Mouse (Mus musculus) hindbrain, embryonic 13.5 days (tissue): ENCODE data around the gene Fry. TPM values are rescaled to one million over a fixed set of nuclear protein-coding genes. Genes with fewer than 3 reads are reported as not detected.
A peak's percentile ranks its signal among the peaks of the same experiment; 100 is the strongest.

Experiments used
- ATAC-seq: fragments of 200-750 bp; cut with Nextera tagmentation; 2 replicates; pipeline ENCODE4 v1.8.0; 2017; ENCODE audit warnings: moderate TSS enrichment; ENCODE audit not compliant: low FRiP score
- H3K27ac ChIP-seq: fragments of 300-500 bp; sonication (generic); 2 replicates; pipeline ENCODE4 v1.5.1; 2015; ENCODE audit warnings: inconsistent platforms, mild to moderate bottlenecking, moderate library complexity
- H3K27me3 ChIP-seq: fragments of 300-500 bp; sonication (generic); 2 replicates; pipeline ENCODE4 v1.6.1; 2015; ENCODE audit warnings: mild to moderate bottlenecking, inconsistent platforms
- H3K36me3 ChIP-seq: fragments of 300-500 bp; sonication (generic); 2 replicates; pipeline ENCODE4 v1.6.1; 2015; ENCODE audit warnings: mild to moderate bottlenecking, inconsistent platforms
- H3K4me1 ChIP-seq: fragments of 300-500 bp; sonication (generic); replicated peaks from 2 replicates; pipeline ENCODE4 v1.6.1; 2015; ENCODE audit warnings: inconsistent platforms
- H3K4me2 ChIP-seq: fragments of 300-500 bp; sonication (generic); 2 replicates; pipeline ENCODE4 v1.6.1; 2015; ENCODE audit warnings: inconsistent platforms, mild to moderate bottlenecking, moderate library complexity
- H3K4me3 ChIP-seq: fragments of 300-500 bp; sonication (generic); 2 replicates; pipeline ENCODE4 v1.5.1; 2015; ENCODE audit warnings: mild to moderate bottlenecking, inconsistent platforms
- H3K9ac ChIP-seq: fragments of 300-500 bp; sonication (generic); 2 replicates; pipeline ENCODE4 v1.6.1; 2015; ENCODE audit warnings: mild to moderate bottlenecking, inconsistent platforms
- H3K9me3 ChIP-seq: fragments of 300-500 bp; sonication (generic); 2 replicates; pipeline ENCODE4 v1.6.1; 2016; ENCODE audit warnings: inconsistent platforms
- WGBS: fragments of 180-500 bp; shearing (Covaris S2); methylation state at CpG from one replicate; pipeline ENCODE4 v1.1.7; 2015; 5-methylcytosine and 5-hydroxymethylcytosine counted together
- polyA plus RNA-seq: library from polyadenylated mRNA; unstranded; fragments of >200 nt; fragmentation: Nextera tagmentation; extraction: Ambion mirVana; gene quantifications from 2 replicates; pipeline ENCODE4 v1.2.1, GENCODE M21; 2015

Gene Fry
- polyA plus RNA-seq, 1 experiment from 2014 or later, result 40.7 TPM

DNA sequence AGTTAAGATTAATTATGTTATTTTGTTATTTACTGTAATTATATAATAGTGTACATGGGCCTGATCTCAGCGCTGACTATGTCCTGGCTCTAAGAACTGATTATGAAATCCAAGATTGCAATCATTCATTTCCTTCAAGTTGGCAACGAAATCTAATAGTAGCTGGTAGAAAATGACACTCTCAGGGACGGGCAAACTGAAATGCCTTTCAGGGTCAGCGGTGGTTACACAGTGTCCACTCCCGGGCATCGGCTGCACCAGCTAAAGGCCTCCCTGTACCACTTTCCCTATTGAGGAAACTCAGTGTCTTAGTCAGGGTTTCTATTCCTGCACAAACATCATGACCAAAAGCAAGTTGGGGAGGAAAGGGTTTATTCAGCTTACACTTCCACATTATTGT, 243.8 kb downstream of the Fry start:
- no peak for ATAC-seq
- 86% methylated on average over 6 of the region's 6 CpGs for WGBS
- no peaks in the 10 kb centered on the region for H3K4me1 ChIP-seq
- H3K9me3 ChIP-seq, result 0 out of 2 replicates have a peak, but pooled peaks cover 8% of the 10 kb centered on the region
- no peaks in the 10 kb centered on the region for H3K27me3 ChIP-seq
- peaks cover 75% of the 10 kb centered on the region for H3K36me3 ChIP-seq
- H3K4me2 ChIP-seq, result no peak overlapping the region
- H3K27ac ChIP-seq, result no peak overlapping the region
- no peak overlapping the region for H3K4me3 ChIP-seq
- no peak overlapping the region for H3K9ac ChIP-seq

DNA sequence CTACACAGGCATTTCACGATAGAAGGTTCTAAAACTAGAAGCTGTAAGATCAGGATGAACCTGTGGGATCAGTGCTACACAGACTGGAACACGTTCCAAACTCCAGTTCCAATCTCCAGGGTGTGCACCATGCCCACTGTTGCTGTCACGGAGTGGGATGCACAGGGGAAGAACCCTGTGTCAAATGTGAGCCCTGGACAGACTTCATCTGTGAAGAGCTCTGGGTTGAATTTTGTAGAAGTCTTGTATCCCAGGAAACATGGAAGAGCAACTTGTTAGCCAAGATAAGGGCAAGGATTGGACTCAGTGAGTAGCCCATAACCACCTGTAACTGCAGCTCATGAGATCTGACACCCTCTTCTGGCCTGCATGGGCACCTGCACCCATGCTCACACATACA, 246.2 kb downstream of the Fry start:
- H3K4me1 ChIP-seq, result no peaks in the 10 kb centered on the region
- H3K9me3 ChIP-seq, result 0 out of 2 replicates have a peak, but pooled peaks cover 8% of the 10 kb centered on the region
- no peak overlapping the region for H3K9ac ChIP-seq
- no peaks in the 10 kb centered on the region for H3K27me3 ChIP-seq
- H3K36me3 ChIP-seq, result peaks cover 62% of the 10 kb centered on the region
- no peak overlapping the region for H3K4me2 ChIP-seq
- no peak overlapping the region for H3K4me3 ChIP-seq
- WGBS, result 90% methylated on average over 3 of the region's 3 CpGs
- ATAC-seq, result no peak
- no peak overlapping the region for H3K27ac ChIP-seq

DNA sequence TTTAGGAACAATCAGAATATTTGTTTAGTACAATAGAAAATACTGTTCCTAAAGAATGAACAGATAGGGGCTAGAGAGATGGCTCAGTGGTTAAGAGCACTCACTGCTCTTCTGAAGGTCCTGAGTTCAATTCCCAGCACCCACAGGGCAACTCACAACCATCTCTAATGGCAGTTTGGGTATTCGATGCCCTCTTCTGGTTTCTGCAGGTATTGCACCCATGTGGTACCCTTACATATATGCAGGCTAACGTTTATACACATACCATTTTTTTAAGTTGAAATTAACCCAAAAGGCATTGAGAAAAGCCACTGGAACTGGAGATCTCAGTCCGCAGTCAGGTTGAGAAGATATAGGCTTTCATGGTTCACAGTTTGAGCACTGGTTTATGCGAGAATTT, 248.6 kb downstream of the Fry start:
- Histone ChIP-seq H3K9me3 (0 out of 2 replicates have a peak, but pooled peaks cover 8% of the 10 kb centered on the region), H3K4me3 (no peak overlapping the region), H3K9ac (no peak overlapping the region), H3K27ac (no peak overlapping the region), H3K27me3 (no peaks in the 10 kb centered on the region), H3K4me2 (no peak overlapping the region), H3K4me1 (no peaks in the 10 kb centered on the region), H3K36me3 (peaks cover 57% of the 10 kb centered on the region)
- no peak for ATAC-seq
- 88% methylated on average over 4 of the region's 4 CpGs for WGBS

DNA sequence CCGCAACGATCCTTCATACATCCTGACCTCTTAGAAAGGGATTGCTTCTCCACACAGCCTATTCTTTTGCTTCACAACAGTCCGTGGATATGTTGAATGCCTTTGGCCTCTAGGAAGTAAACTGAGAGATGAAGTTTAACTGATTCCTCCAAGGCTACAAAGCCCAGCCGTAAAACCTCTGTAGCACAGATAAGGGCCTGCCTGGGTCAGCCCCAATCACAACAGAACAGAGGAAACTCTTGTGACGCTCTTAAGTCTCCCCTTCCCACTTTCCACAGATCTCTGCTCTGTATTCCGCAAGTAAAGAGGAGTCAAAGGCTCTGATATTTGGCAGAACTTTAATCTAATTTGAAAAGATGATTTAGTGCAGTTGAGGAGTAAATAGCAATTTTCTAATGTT, 251.8 kb downstream of the Fry start:
- no peak for ATAC-seq
- H3K27me3 ChIP-seq, result no peaks in the 10 kb centered on the region
- no peak overlapping the region for H3K9ac ChIP-seq
- H3K36me3 ChIP-seq, result peaks cover 74% of the 10 kb centered on the region
- WGBS, result 57% methylated on average over 6 of the region's 6 CpGs
- no peaks in the 10 kb centered on the region for H3K4me1 ChIP-seq
- H3K27ac ChIP-seq, result no peak overlapping the region
- no peak overlapping the region for H3K4me3 ChIP-seq
- H3K9me3 ChIP-seq, result 0 out of 2 replicates have a peak, but pooled peaks cover 8% of the 10 kb centered on the region
- H3K4me2 ChIP-seq, result no peak overlapping the region

DNA sequence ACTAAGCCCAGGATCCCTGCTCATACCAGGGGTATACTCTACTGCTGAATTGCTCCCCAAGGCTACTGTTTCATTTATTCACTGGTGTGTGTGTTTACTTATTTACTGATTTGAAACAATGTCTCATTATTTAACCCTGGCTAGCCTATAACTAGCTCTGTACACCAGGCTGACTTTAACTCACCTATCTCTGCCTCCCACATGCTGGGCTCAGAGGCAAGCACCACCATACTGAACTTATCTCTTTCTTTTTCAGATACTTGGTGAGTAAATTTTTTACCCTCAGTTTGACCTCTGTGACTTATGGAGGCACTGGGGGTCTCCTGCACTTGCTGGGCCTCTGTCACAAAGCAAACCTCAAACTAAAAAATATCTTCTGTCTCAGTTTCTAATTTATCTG, 252.4 kb downstream of the Fry start:
- no peak overlapping the region for H3K4me2 ChIP-seq
- H3K4me1 ChIP-seq, result no peaks in the 10 kb centered on the region
- no peaks in the 10 kb centered on the region for H3K27me3 ChIP-seq
- H3K36me3 ChIP-seq, result peaks cover 70% of the 10 kb centered on the region
- H3K4me3 ChIP-seq, result no peak overlapping the region
- H3K27ac ChIP-seq, result no peak overlapping the region
- no peak for ATAC-seq
- no peak overlapping the region for H3K9ac ChIP-seq
- 0 out of 2 replicates have a peak, but pooled peaks cover 8% of the 10 kb centered on the region for H3K9me3 ChIP-seq

DNA sequence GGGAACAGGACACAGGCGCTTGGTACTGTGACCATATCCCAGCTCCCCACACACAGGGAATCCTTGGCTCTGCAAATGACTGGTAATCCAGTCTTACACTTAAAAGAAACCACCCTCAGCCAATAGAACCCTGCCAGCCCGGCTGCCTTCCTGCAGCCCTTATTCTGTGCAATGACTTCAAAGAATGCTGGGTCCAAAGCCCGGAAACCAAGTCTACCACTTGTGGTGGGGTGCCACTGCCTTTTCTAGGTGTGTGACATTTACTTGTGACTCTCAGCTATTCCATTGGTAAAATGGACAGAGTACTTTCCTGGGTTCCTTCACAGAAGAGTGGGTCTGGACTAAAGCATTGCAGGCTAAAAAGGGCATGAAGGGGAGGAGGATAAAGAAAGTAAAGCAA, 254.5 kb downstream of the Fry start:
- Histone ChIP-seq H3K4me3 (no peak overlapping the region), H3K9ac (no peak overlapping the region), H3K27me3 (no peaks in the 10 kb centered on the region), H3K36me3 (peaks cover 57% of the 10 kb centered on the region), H3K4me1 (no peaks in the 10 kb centered on the region), H3K27ac (no peak overlapping the region), H3K4me2 (no peak overlapping the region), H3K9me3 (no peaks in the 10 kb centered on the region)
- 81% methylated on average over 3 of the region's 3 CpGs for WGBS
- ATAC-seq, result no peak

DNA sequence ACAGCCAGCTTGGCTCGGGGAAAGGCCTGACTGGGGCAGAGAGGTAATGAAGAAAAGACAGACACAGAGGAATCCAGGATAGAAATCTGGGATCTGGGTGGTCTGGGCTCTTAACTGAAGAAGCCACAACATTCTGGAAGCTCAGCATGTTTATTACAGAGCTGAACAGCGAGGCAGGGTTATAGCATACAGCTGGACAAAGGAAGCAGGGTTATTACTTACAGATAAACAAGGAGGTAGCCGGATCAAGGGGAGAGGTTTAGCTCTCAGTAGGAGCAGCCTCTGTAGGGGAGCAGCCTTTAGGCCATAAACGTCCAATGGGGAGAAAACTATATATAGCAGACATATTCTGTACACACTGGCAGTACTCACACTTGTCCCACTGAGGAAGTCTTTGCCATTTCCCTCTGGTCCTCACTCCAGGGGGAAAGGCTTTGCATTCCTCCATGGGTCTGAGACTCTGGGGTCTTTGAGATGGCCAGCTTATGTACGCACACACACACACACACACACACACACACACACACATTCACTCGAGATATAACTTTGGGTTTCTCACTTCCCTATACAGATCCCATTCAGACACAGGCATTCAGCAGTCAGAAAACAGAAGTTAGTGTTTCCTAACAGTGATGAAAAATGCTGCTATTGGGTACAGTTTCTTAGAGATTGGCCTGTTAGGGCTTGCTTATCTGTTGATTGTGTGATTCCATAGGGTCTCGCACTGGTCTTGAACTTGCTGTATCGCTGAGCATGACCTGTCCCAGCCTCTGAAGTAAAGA, 256.5 kb downstream of the Fry start:
- H3K9me3 ChIP-seq, result no peaks in the 10 kb centered on the region
- H3K4me3 ChIP-seq, result no peak overlapping the region
- H3K27ac ChIP-seq, result no peak overlapping the region
- no peak overlapping the region for H3K9ac ChIP-seq
- WGBS, result 84% methylated on average over 8 of the region's 8 CpGs
- ATAC-seq, result no peak
- peaks cover 61% of the 10 kb centered on the region for H3K36me3 ChIP-seq
- no peak overlapping the region for H3K4me2 ChIP-seq
- H3K27me3 ChIP-seq, result no peaks in the 10 kb centered on the region
- H3K4me1 ChIP-seq, result no peaks in the 10 kb centered on the region

DNA sequence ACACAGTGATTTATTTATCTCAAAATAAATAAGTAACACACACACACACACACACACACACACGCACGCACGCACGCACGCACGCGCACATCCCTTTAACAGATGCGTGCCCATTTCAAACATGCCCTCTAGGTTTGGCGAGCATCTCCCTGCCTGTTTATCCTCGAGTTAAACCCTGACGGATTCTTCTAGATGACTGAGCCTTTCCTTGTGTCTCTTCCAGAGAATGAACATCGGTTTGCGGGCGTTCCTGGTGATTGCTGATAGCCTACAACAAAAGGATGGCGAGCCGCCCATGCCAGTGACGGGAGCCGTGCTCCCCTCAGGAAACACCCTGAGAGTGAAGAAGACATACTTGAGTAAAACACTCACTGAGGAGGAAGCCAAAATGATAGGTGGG, 260.1 kb downstream of the Fry start:
- no peaks in the 10 kb centered on the region for H3K4me1 ChIP-seq
- WGBS, result 89% methylated on average over 18 of the region's 18 CpGs
- H3K9ac ChIP-seq, result no peak overlapping the region
- H3K27me3 ChIP-seq, result no peaks in the 10 kb centered on the region
- peaks cover 72% of the 10 kb centered on the region for H3K36me3 ChIP-seq
- no peak overlapping the region for H3K4me2 ChIP-seq
- no peak overlapping the region for H3K4me3 ChIP-seq
- no peak overlapping the region for H3K27ac ChIP-seq
- no peaks in the 10 kb centered on the region for H3K9me3 ChIP-seq
- no peak for ATAC-seq

DNA sequence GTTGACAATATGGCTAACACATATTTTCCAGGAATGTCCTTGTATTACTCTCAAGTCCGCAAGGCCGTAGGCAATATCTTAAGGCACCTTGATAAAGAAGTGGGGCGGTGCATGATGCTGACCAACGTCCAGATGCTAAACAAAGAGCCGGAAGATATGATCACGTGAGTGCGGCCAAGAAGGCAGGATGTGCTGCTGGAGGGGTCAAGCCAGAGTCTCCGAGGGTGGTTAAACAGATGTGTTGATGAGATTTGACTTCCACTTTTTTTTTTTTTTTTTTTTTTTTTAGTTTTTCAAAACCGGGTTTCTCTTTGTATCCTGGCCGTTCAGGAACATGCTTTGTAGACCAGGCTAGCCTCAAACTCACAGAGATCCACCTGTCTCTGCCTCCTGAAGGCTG, 262.3 kb downstream of the Fry start:
- peaks cover 73% of the 10 kb centered on the region for H3K36me3 ChIP-seq

DNA sequence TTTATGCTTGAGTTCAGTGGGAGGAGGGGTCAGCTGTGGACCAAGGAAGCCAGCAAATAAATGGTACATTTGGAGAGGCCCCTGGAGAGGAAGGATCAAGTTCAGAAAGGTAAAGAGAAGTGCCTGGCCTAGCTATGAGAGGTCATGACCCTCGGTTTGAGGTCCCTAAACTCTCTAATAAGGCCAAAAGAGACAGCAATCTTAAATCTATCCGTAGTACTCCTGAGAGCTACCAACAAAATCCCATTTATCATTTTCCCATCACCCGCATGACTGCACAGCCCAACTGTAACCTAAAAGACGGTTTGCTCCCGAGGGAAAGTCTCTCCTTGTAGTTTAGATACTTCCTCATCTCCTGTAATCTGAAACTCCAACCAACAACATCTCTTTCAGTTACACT, 264.0 kb downstream of the Fry start:
- Histone ChIP-seq H3K27ac (no peak overlapping the region), H3K36me3 (peaks cover 87% of the 10 kb centered on the region), H3K4me1 (no peaks in the 10 kb centered on the region), H3K9me3 (no peaks in the 10 kb centered on the region), H3K4me2 (no peak overlapping the region), H3K9ac (no peak overlapping the region), H3K4me3 (no peak overlapping the region), H3K27me3 (no peaks in the 10 kb centered on the region)
- WGBS, result 80% methylated on average over 5 of the region's 5 CpGs
- ATAC-seq, result no peak

More for the DNA sequence above, 262.3 kb downstream of the Fry start:
- Histone ChIP-seq H3K4me3 (no peak overlapping the region), H3K4me1 (no peaks in the 10 kb centered on the region), H3K9me3 (no peaks in the 10 kb centered on the region), H3K27me3 (no peaks in the 10 kb centered on the region), H3K9ac (no peak overlapping the region), H3K4me2 (no peak overlapping the region), H3K27ac (no peak overlapping the region)
- ATAC-seq, result no peak
- 90% methylated on average over 10 of the region's 10 CpGs for WGBS

DNA sequence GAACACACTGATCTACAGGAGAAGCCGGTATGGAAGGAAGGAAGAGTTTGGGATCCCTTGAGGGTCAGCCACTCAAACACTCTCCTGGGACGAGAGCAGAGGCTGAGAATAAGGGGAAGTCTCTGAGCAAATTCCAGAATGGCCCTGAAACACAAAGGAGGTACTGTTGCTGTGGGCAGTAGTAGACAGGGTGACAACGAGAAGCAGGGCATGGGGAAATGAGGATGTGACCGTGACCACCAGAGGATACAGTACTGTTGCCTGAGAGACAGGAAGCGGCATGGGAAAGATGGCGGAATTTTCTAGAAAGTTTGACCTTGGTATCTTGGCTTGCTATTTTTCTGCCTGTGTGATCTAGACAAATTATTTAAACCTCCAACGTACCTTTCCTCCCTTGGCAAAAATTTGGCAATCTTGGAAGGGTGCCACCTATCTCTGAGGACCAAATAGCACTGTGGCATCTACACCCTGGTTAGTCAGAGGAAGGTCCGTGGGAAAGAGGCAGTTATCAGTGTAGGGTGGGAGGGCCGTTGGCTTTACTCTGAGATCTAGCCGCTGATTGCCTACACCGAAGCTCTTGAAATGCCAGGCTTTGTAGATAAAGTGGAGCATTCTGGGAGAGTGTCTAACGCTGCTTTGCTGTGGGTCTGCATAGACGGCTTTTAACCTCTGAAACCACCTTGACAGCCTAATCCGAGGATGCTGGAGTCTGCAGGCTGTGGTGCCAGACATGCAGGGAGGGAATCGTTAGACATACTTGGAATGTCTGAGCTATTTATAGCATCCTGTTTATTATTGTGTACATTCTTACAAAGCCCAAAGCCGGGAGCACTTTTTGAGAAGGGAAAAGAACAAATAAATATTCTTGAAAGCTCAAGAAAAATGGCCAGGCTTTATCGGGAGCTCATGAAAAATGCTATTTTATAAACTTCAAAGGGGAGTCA, 266.1 kb downstream of the Fry start:
- H3K36me3 ChIP-seq, result peaks cover 92% of the 10 kb centered on the region
- 78% methylated on average over 17 of the region's 17 CpGs for WGBS
- H3K4me1 ChIP-seq, result no peaks in the 10 kb centered on the region
- no peak overlapping the region for H3K4me3 ChIP-seq
- no peak for ATAC-seq
- H3K9ac ChIP-seq, result no peak overlapping the region
- H3K27ac ChIP-seq, result no peak overlapping the region
- H3K4me2 ChIP-seq, result no peak overlapping the region
- no peaks in the 10 kb centered on the region for H3K27me3 ChIP-seq
- no peaks in the 10 kb centered on the region for H3K9me3 ChIP-seq

DNA sequence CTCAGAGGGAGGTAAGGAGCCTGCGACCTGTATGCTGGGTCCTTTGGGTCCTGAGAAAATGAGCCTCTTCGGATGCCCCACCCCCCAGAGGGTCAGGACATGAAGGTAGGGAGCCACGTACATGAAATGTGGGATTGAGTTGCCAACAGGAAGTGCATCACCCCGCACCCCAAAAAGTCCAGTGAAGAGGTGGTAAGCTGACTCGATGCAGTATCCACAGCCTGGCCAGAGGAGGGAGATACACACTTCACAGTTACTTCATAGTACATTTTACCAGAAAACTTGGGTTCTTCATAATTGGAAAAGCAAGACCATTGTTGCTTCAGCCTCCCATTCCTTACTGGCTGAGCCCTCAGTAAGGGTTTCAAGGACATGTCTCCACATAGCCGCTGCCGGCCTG, 266.8 kb downstream of the Fry start:
- Histone ChIP-seq H3K27me3 (no peaks in the 10 kb centered on the region), H3K4me2 (no peak overlapping the region), H3K9me3 (no peaks in the 10 kb centered on the region), H3K4me1 (no peaks in the 10 kb centered on the region), H3K36me3 (peaks cover 93% of the 10 kb centered on the region), H3K27ac (peak overlapping the region; percentile 8; the same call in 1 of the 2 replicates), H3K9ac (no peak overlapping the region), H3K4me3 (no peak overlapping the region)
- no peak for ATAC-seq
- 84% methylated on average over 7 of the region's 7 CpGs for WGBS
